Mouse (Mus musculus) embryonic facial prominence, embryonic 10.5 days (tissue): ENCODE measurements around the gene 4930524J08Rik. TPM values are rescaled to one million over a fixed set of nuclear protein-coding genes. Genes with fewer than 3 reads are reported as not detected.

Source experiments
- DNase-seq: peaks from one replicate; pipeline ENCODE4 v3.0.0-alpha.2; 2017; ENCODE audit warnings: low spot score
- H3K27ac ChIP-seq: fragments of 300-500 bp; sonication (generic); replicated peaks from 2 replicates; pipeline ENCODE4 v1.5.1; 2016; ENCODE audit warnings: mild to moderate bottlenecking
- H3K27me3 ChIP-seq: fragments of 300-500 bp; sonication (generic); replicated peaks from 2 replicates; pipeline ENCODE4 v1.6.1; 2016; ENCODE audit warnings: low read depth, mild to moderate bottlenecking; ENCODE audit not compliant: poor library complexity, severe bottlenecking
- H3K36me3 ChIP-seq: fragments of 300-500 bp; sonication (generic); replicated peaks from 2 replicates; pipeline ENCODE4 v1.6.1; 2016; ENCODE audit warnings: mild to moderate bottlenecking, moderate library complexity
- H3K4me1 ChIP-seq: fragments of 300-500 bp; sonication (generic); 2 replicates; pipeline ENCODE4 v1.6.1; 2016
- H3K4me3 ChIP-seq: fragments of 300-500 bp; sonication (generic); 2 replicates; pipeline ENCODE4 v1.5.1; 2016; ENCODE audit warnings: mild to moderate bottlenecking, moderate library complexity
- H3K9me3 ChIP-seq: fragments of 300-500 bp; sonication (generic); 2 replicates; pipeline ENCODE4 v1.6.1; 2016; ENCODE audit warnings: mild to moderate bottlenecking
- WGBS: fragments of 180-500 bp; shearing (Covaris S2); methylation state at CpG from one replicate; pipeline ENCODE4 v1.1.7; 2016; 5-methylcytosine and 5-hydroxymethylcytosine counted together
- polyA plus RNA-seq: library from polyadenylated mRNA; unstranded; fragments of >200 nt; fragmentation: Nextera tagmentation; extraction: Ambion mirVana; gene quantifications from 2 replicates; pipeline ENCODE4 v1.2.1, GENCODE M21; 2016

The 4930524J08Rik gene
- polyA plus RNA-seq, 1 experiment from 2014 or later, result 1.5 TPM

GRCm38 (mm10) chr5:99975776-99976175 is 3.1 kb upstream of the 4930524J08Rik start:
- Histone ChIP-seq H3K4me1 (peaks cover 33% of the 10 kb centered on the region), H3K9me3 (peaks cover 2% of the 10 kb centered on the region; the same call in 1 of the 2 replicates), H3K36me3 (peaks cover 58% of the 10 kb centered on the region), H3K27ac (no peak overlapping the region), H3K27me3 (no peaks in the 10 kb centered on the region), H3K4me3 (peak overlapping the region; percentile 97)
- 85% methylated on average over 1 of the region's 1 CpGs for WGBS
- no peak for DNase-seq

- no peak for DNase-seq
- Histone ChIP-seq H3K27me3 (no peaks in the 10 kb centered on the region), H3K4me3 (peak overlapping the region; percentile 97), H3K4me1 (peaks cover 33% of the 10 kb centered on the region), H3K9me3 (peaks cover 2% of the 10 kb centered on the region; the same call in 1 of the 2 replicates), H3K36me3 (peaks cover 53% of the 10 kb centered on the region), H3K27ac (peak overlapping the region; percentile 100)
- WGBS, result 33% methylated on average over 8 of the region's 8 CpGs
These were observed 2.4 kb upstream of the 4930524J08Rik start for GRCm38 (mm10) chr5:99976334-99976955.

GRCm38 (mm10) chr5:99977516-99978301 is 1.2 kb upstream of the 4930524J08Rik start:
- peak overlapping the region; percentile 97 for H3K4me3 ChIP-seq
- H3K36me3 ChIP-seq, result peaks cover 40% of the 10 kb centered on the region
- H3K4me1 ChIP-seq, result peaks cover 33% of the 10 kb centered on the region
- H3K9me3 ChIP-seq, result peaks cover 2% of the 10 kb centered on the region; the same call in 1 of the 2 replicates
- no peaks in the 10 kb centered on the region for H3K27me3 ChIP-seq
- WGBS, result 2% methylated on average over 47 of the region's 50 CpGs
- DNase-seq, result peak; percentile 90
- peak overlapping the region; percentile 100 for H3K27ac ChIP-seq

- Histone ChIP-seq H3K4me3 (no peak overlapping the region), H3K36me3 (peaks cover 6% of the 10 kb centered on the region), H3K27ac (no peak overlapping the region), H3K9me3 (peaks cover 2% of the 10 kb centered on the region; the same call in 1 of the 2 replicates), H3K27me3 (no peaks in the 10 kb centered on the region), H3K4me1 (peaks cover 5% of the 10 kb centered on the region)
- DNase-seq, result no peak
- 92% methylated on average over 9 of the region's 9 CpGs for WGBS
These were observed 4.7 kb downstream of the 4930524J08Rik start for GRCm38 (mm10) chr5:99983452-99984061.

- Histone ChIP-seq H3K4me1 (no peaks in the 10 kb centered on the region), H3K27me3 (no peaks in the 10 kb centered on the region), H3K9me3 (no peaks in the 10 kb centered on the region), H3K4me3 (no peak overlapping the region), H3K36me3 (no peaks in the 10 kb centered on the region), H3K27ac (no peak overlapping the region)
- no peak for DNase-seq
- WGBS, result 78% methylated on average over 3 of the region's 3 CpGs
These were observed 15.3 kb downstream of the 4930524J08Rik start for GRCm38 (mm10) chr5:99994166-99994565.

GRCm38 (mm10) chr5:99994680-99995079 is 15.8 kb downstream of the 4930524J08Rik start:
- Histone ChIP-seq H3K4me3 (no peak overlapping the region), H3K36me3 (no peaks in the 10 kb centered on the region), H3K4me1 (no peaks in the 10 kb centered on the region), H3K9me3 (no peaks in the 10 kb centered on the region), H3K27ac (no peak overlapping the region), H3K27me3 (no peaks in the 10 kb centered on the region)
- DNase-seq, result no peak
- 91% methylated on average over 3 of the region's 3 CpGs for WGBS

GRCm38 (mm10) chr5:100000048-100000447 is 21.2 kb downstream of the 4930524J08Rik start:
- peaks cover 13% of the 10 kb centered on the region for H3K4me1 ChIP-seq
- DNase-seq, result no peak
- H3K27ac ChIP-seq, result no peak overlapping the region
- H3K27me3 ChIP-seq, result no peaks in the 10 kb centered on the region
- H3K36me3 ChIP-seq, result no peaks in the 10 kb centered on the region
- H3K4me3 ChIP-seq, result no peak overlapping the region
- WGBS, result 80% methylated on average over 7 of the region's 7 CpGs
- H3K9me3 ChIP-seq, result no peaks in the 10 kb centered on the region

GRCm38 (mm10) chr5:100000500-100000899 is 21.6 kb downstream of the 4930524J08Rik start:
- no peaks in the 10 kb centered on the region for H3K36me3 ChIP-seq
- WGBS, result 40% methylated on average over 8 of the region's 8 CpGs
- no peak overlapping the region for H3K27ac ChIP-seq
- H3K4me1 ChIP-seq, result peaks cover 13% of the 10 kb centered on the region
- no peaks in the 10 kb centered on the region for H3K9me3 ChIP-seq
- no peak for DNase-seq
- no peak overlapping the region for H3K4me3 ChIP-seq
- H3K27me3 ChIP-seq, result no peaks in the 10 kb centered on the region

GRCm38 (mm10) chr5:100003895-100004294 is 25.0 kb downstream of the 4930524J08Rik start:
- no peak overlapping the region for H3K27ac ChIP-seq
- no peak for DNase-seq
- peaks cover 13% of the 10 kb centered on the region for H3K4me1 ChIP-seq
- H3K36me3 ChIP-seq, result no peaks in the 10 kb centered on the region
- 88% methylated on average over 4 of the region's 4 CpGs for WGBS
- no peaks in the 10 kb centered on the region for H3K27me3 ChIP-seq
- no peak overlapping the region for H3K4me3 ChIP-seq
- no peaks in the 10 kb centered on the region for H3K9me3 ChIP-seq

- Histone ChIP-seq H3K27ac (no peak overlapping the region), H3K27me3 (no peaks in the 10 kb centered on the region), H3K4me1 (peaks cover 9% of the 10 kb centered on the region), H3K36me3 (no peaks in the 10 kb centered on the region), H3K4me3 (no peak overlapping the region), H3K9me3 (no peaks in the 10 kb centered on the region)
- DNase-seq, result no peak
- WGBS, result 75% methylated on average over 3 of the region's 3 CpGs
These were observed 26.6 kb downstream of the 4930524J08Rik start for GRCm38 (mm10) chr5:100005431-100005830.

- WGBS, result 84% methylated on average over 6 of the region's 6 CpGs
- H3K36me3 ChIP-seq, result no peaks in the 10 kb centered on the region
- no peak for DNase-seq
These were observed 27.0 kb downstream of the 4930524J08Rik start for GRCm38 (mm10) chr5:100005896-100006295.

GRCm38 (mm10) chr5:100006324-100007039 is 27.6 kb downstream of the 4930524J08Rik start:
- Histone ChIP-seq H3K36me3 (no peaks in the 10 kb centered on the region), H3K9me3 (no peaks in the 10 kb centered on the region), H3K4me3 (no peak overlapping the region), H3K4me1 (no peaks in the 10 kb centered on the region), H3K27ac (no peak overlapping the region), H3K27me3 (no peaks in the 10 kb centered on the region)
- 83% methylated on average over 4 of the region's 4 CpGs for WGBS
- DNase-seq, result no peak

More at GRCm38 (mm10) chr5:100005896-100006295, 27.0 kb downstream of the 4930524J08Rik start:
- Histone ChIP-seq H3K27ac (no peak overlapping the region), H3K27me3 (no peaks in the 10 kb centered on the region), H3K9me3 (no peaks in the 10 kb centered on the region), H3K4me3 (no peak overlapping the region), H3K4me1 (peaks cover 4% of the 10 kb centered on the region; the same call in 1 of the 2 replicates)
